Mouse (Mus musculus): ENCODE data around the gene Bdh1.
A peak's percentile ranks its signal among the peaks of the same experiment; 100 is the strongest.

Gene Bdh1

GRCm38 (mm10) chr16:31506665-31507456 is 84.8 kb downstream of the Bdh1 start:
- DNase-seq, result no peak

GRCm38 (mm10) chr16:31507457-31507755 is 85.3 kb downstream of the Bdh1 start:
- DNase-seq, result peak; percentile 17

GRCm38 (mm10) chr16:31507794-31508526 is 85.9 kb downstream of the Bdh1 start:
- DNase-seq, result peak; percentile 25
